ENCODE assay signal across 28 mouse cellular contexts in the genomic region with DNA sequence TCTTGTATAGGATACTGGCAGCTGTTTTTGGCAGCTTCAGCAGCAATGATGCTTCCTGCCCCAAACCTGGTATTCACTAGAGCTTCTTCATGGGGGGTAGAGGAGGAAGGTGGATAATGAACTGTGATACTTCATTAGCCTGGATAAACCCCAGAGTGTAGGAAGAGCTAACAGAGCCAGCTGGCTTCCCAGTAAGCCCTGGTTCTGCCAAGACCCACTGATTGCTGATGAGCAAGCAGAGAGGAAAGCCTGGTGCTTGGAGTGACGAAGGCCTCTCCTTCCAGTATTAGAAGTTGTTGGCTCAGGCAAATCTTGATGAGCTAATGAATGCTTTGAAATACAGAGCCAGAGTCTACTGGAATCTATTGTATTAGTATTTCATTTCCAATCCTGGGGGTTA.
DNase-seq lines count a peak whose midpoint lies in the region; ATAC-seq and TF ChIP-seq lines count a peak whose summit lies in the region.
"Had no signal": no experiment of that assay in that cellular context is flagged by ENCODE, and none has a peak within 500 bp of the region (broad histone marks: within the 10 kb centered on the region; RNA-seq: fewer than 3 reads in every experiment).

No protein-coding gene starts in this region.

- H3K4me3 ChIP-seq in hindbrain, embryonic 16.5 days (ENCODE audit: low read length) = no peak overlapping the region
- H3K4me3 ChIP-seq in hindbrain, embryonic 14.5 days (replicated peaks; ENCODE audit: low read length) = no peak overlapping the region
- no peak overlapping the region for H3K4me3 ChIP-seq in lung, postnatal 0 days (ENCODE audit: low read depth, low read length)
- H3K4me3 ChIP-seq in lung, adult 2 months (replicated peaks; ENCODE audit: extremely low read depth, low read depth, low read length) = no peak overlapping the region
- H3K4me3 ChIP-seq: embryonic facial prominence, embryonic 10.5 days; embryonic facial prominence, embryonic 15.5 days; forebrain, embryonic 12.5 days; heart, adult 2 months; heart, embryonic 12.5 days; limb, embryonic 10.5 days; limb, embryonic 15.5 days; liver, embryonic 13.5 days; midbrain, embryonic 13.5 days; neural tube, embryonic 15.5 days; stomach, embryonic 15.5 days had no signal

- no peak overlapping the region for H3K27ac ChIP-seq in hindbrain, embryonic 16.5 days (ENCODE audit: low read depth, low read length)
- H3K27ac ChIP-seq in hindbrain, embryonic 14.5 days = no peak overlapping the region
- no peak overlapping the region for H3K27ac ChIP-seq in lung, postnatal 0 days (ENCODE audit: low read length)
- H3K27ac ChIP-seq: embryonic facial prominence, embryonic 10.5 days; embryonic facial prominence, embryonic 15.5 days; forebrain, embryonic 12.5 days; heart, adult 2 months; limb, embryonic 10.5 days; limb, embryonic 15.5 days; liver, embryonic 13.5 days; midbrain, embryonic 13.5 days; neural tube, embryonic 15.5 days; stomach, embryonic 15.5 days had no signal

- no peak for TF ChIP-seq EP300 in lung, postnatal 0 days (IDR thresholded peaks at IDR 0.05)

- no peaks in the 10 kb centered on the region for H3K4me1 ChIP-seq in hindbrain, embryonic 16.5 days (ENCODE audit: control insufficient read depth, insufficient read depth, low read depth, low read length)
- H3K4me1 ChIP-seq in hindbrain, embryonic 14.5 days (replicated peaks; ENCODE audit: control insufficient read depth, insufficient read depth, low read length) = no peaks in the 10 kb centered on the region
- H3K4me1 ChIP-seq in lung, postnatal 0 days (ENCODE audit: insufficient read depth, low read depth, low read length) = no peaks in the 10 kb centered on the region
- no peaks in the 10 kb centered on the region for H3K4me1 ChIP-seq in lung, adult 2 months (ENCODE audit: control insufficient read depth, insufficient read depth, low read length)
- H3K4me1 ChIP-seq: embryonic facial prominence, embryonic 10.5 days; embryonic facial prominence, embryonic 15.5 days; forebrain, embryonic 12.5 days; heart, embryonic 12.5 days; limb, embryonic 10.5 days; limb, embryonic 15.5 days; liver, embryonic 13.5 days; midbrain, embryonic 13.5 days; neural tube, embryonic 15.5 days; stomach, embryonic 15.5 days had no signal

- no peaks in the 10 kb centered on the region for H3K27me3 ChIP-seq in hindbrain, embryonic 16.5 days (replicated peaks; ENCODE audit: control insufficient read depth, insufficient read depth, low read length)
- no peaks in the 10 kb centered on the region for H3K27me3 ChIP-seq in hindbrain, embryonic 14.5 days (ENCODE audit: control insufficient read depth, insufficient read depth, low read length)
- H3K27me3 ChIP-seq in lung, postnatal 0 days (replicated peaks; ENCODE audit: insufficient read depth, low read length) = no peaks in the 10 kb centered on the region
- H3K27me3 ChIP-seq: embryonic facial prominence, embryonic 15.5 days; forebrain, embryonic 12.5 days; heart, embryonic 12.5 days; limb, embryonic 15.5 days; liver, embryonic 13.5 days; midbrain, embryonic 13.5 days; neural tube, embryonic 15.5 days; Patski; stomach, embryonic 15.5 days had no signal

- no peak for TF ChIP-seq POLR2A in lung, adult 2 months (IDR thresholded peaks at IDR 0.05; ENCODE audit: borderline replicate concordance, extremely low read depth, low read depth, low read length)
- no peak for TF ChIP-seq POLR2A in brain, embryonic 14.5 days (IDR thresholded peaks at IDR 0.05; ENCODE audit: borderline replicate concordance, extremely low read depth, insufficient read depth, insufficient read length, poor library complexity, severe bottlenecking)

- H3K9ac ChIP-seq in hindbrain, embryonic 16.5 days (ENCODE audit: low read depth, low read length) = no peak overlapping the region
- no peak overlapping the region for H3K9ac ChIP-seq in hindbrain, embryonic 14.5 days
- no peak overlapping the region for H3K9ac ChIP-seq in lung, postnatal 0 days (replicated peaks; ENCODE audit: low read depth)
- H3K9ac ChIP-seq: embryonic facial prominence, embryonic 15.5 days; forebrain, embryonic 12.5 days; heart, embryonic 12.5 days; limb, embryonic 15.5 days; liver, embryonic 13.5 days; midbrain, embryonic 13.5 days; neural tube, embryonic 15.5 days; stomach, embryonic 15.5 days had no signal

- TF ChIP-seq CTCF in lung, postnatal 0 days (IDR thresholded peaks at IDR 0.05) = no peak
- no peak for TF ChIP-seq CTCF in lung, adult 2 months (IDR thresholded peaks at IDR 0.05; ENCODE audit: insufficient read depth, low read length)
- no peak for TF ChIP-seq CTCF in brain, embryonic 14.5 days (IDR thresholded peaks at IDR 0.05; ENCODE audit: borderline replicate concordance, extremely low read depth, insufficient read depth, insufficient read length)

- H3K9me3 ChIP-seq in hindbrain, embryonic 16.5 days (ENCODE audit: control insufficient read depth, low read length) = no peaks in the 10 kb centered on the region
- no peaks in the 10 kb centered on the region for H3K9me3 ChIP-seq in hindbrain, embryonic 14.5 days (ENCODE audit: control insufficient read depth, low read length)
- H3K9me3 ChIP-seq in lung, postnatal 0 days (ENCODE audit: low read length) = no peaks in the 10 kb centered on the region
- H3K9me3 ChIP-seq: embryonic facial prominence, embryonic 10.5 days; embryonic facial prominence, embryonic 15.5 days; forebrain, embryonic 12.5 days; heart, embryonic 12.5 days; limb, embryonic 10.5 days; limb, embryonic 15.5 days; liver, embryonic 13.5 days; midbrain, embryonic 13.5 days; neural tube, embryonic 15.5 days; stomach, embryonic 15.5 days had no signal

- H3K36me3 ChIP-seq in hindbrain, embryonic 16.5 days (ENCODE audit: control insufficient read depth, insufficient read depth, low read length) = no peaks in the 10 kb centered on the region
- H3K36me3 ChIP-seq in hindbrain, embryonic 14.5 days (replicated peaks; ENCODE audit: control insufficient read depth, insufficient read depth) = no peaks in the 10 kb centered on the region
- H3K36me3 ChIP-seq in lung, postnatal 0 days (ENCODE audit: insufficient read depth, low read length) = no peaks in the 10 kb centered on the region
- H3K36me3 ChIP-seq: embryonic facial prominence, embryonic 10.5 days; embryonic facial prominence, embryonic 15.5 days; forebrain, embryonic 12.5 days; heart, embryonic 12.5 days; limb, embryonic 10.5 days; limb, embryonic 15.5 days; liver, embryonic 13.5 days; midbrain, embryonic 13.5 days; neural tube, embryonic 15.5 days; stomach, embryonic 15.5 days had no signal

- no peak overlapping the region for H3K4me2 ChIP-seq in hindbrain, embryonic 16.5 days (ENCODE audit: low read length)
- H3K4me2 ChIP-seq in hindbrain, embryonic 14.5 days (replicated peaks) = no peak overlapping the region
- H3K4me2 ChIP-seq in lung, postnatal 0 days (replicated peaks; ENCODE audit: low read depth, low read length) = no peak overlapping the region
- H3K4me2 ChIP-seq: embryonic facial prominence, embryonic 15.5 days; forebrain, embryonic 12.5 days; heart, embryonic 12.5 days; limb, embryonic 15.5 days; liver, embryonic 13.5 days; midbrain, embryonic 13.5 days; neural tube, embryonic 15.5 days; stomach, embryonic 15.5 days had no signal

- DNase-seq in cerebellum, postnatal 14 days = peak; percentile 27 to 55
- DNase-seq in cerebellum, adult 11 months = no peak
- no peak for DNase-seq in hindbrain, embryonic 14.5 days (ENCODE audit: low spot score)
- peak; percentile 4 for DNase-seq in lung, postnatal 0 days (ENCODE audit: low spot score)
- no peak for DNase-seq in lung, adult 2 months
- peak; percentile 53 for DNase-seq in brain, embryonic 14.5 days (ENCODE audit: low read depth)
- DNase-seq: adrenal gland, postnatal 10 days; cerebellum, adult 8-10 months; heart, adult 2 months; heart, postnatal 4 days; kidney, adult 9 months; kidney, postnatal 10 days; liver, embryonic 13.5 days; lung, adult 18-20 months; lung, postnatal 36 days; right cerebral cortex, postnatal 25 days had no signal

- WGBS in hindbrain, embryonic 16.5 days = 70% methylated on average over 1 of the region's 1 CpGs
- WGBS in hindbrain, embryonic 14.5 days = 95% methylated on average over 1 of the region's 1 CpGs
- whole genome bisulfite sequencing in lung, postnatal 0 days = 67% methylated on average over 1 of the region's 1 CpGs
- WGBS in lung, adult 2 months = 55% methylated on average over 1 of the region's 1 CpGs

- ATAC-seq in hindbrain, embryonic 16.5 days = peak; percentile 75; the same call in 1 of the 2 replicates
- ATAC-seq in hindbrain, embryonic 14.5 days (ENCODE audit: low FRiP score) = no peak
- no peak for ATAC-seq in lung, postnatal 0 days
- ATAC-seq: intestine, postnatal 0 days; midbrain, embryonic 13.5 days; Patski had no signal

Comparison
In these comparisons a context has a peak if more than half of its experiments do, and no peak if none do; other contexts are left out.
1. DNase-seq: peak in cerebellum, postnatal 14 days (2 of 2), lung, postnatal 0 days (single experiment) and brain, embryonic 14.5 days (single experiment); none in cerebellum, adult 11 months (single experiment), hindbrain, embryonic 14.5 days (single experiment) and lung, adult 2 months (single experiment).